Mouse (Mus musculus) cerebellum, adult 2 months (tissue): ENCODE results near the gene Med13l. TPM values are rescaled to one million over a fixed set of nuclear protein-coding genes. Genes with fewer than 3 reads are reported as not detected.
"Not testable (repeated sequence)": the region's sequence is repeated elsewhere in the genome, so short reads cannot be mapped to it uniquely, and the experiment has no call there.

Experiments used
- DNase-seq, 2 experiments: peaks; one replicate each; pipeline ENCODE4 v3.0.0; 2021
- H3K27ac ChIP-seq: fragments of 200-500 bp; 2 replicates; pipeline ENCODE4 v1.5.1; 2012; ENCODE audit warnings: low read length, control low read depth, inconsistent platforms; ENCODE audit not compliant: insufficient read depth
- H3K27me3 ChIP-seq: fragments of 200-500 bp; 2 replicates; pipeline ENCODE4 v1.6.1; 2012; ENCODE audit warnings: inconsistent platforms, mild to moderate bottlenecking, low read length, moderate library complexity; ENCODE audit not compliant: control insufficient read depth, insufficient read depth
- H3K4me1 ChIP-seq: fragments of 200-500 bp; 2 replicates; pipeline ENCODE4 v1.6.1; 2011; ENCODE audit warnings: low read length; ENCODE audit not compliant: control insufficient read depth, insufficient read depth
- H3K4me3 ChIP-seq: fragments of 200-500 bp; replicated peaks from 2 replicates; pipeline ENCODE3; 2011; ENCODE audit warnings: mild to moderate bottlenecking, low read depth, low read length, control low read depth; ENCODE audit not compliant: insufficient read depth
- CTCF ChIP-seq: fragments of 200-500 bp; IDR thresholded peaks from 2 replicates; pipeline ENCODE4 v1.5.1; 2011; ENCODE audit warnings: low read depth, mild to moderate bottlenecking, control low read depth, low read length, moderate library complexity, borderline replicate concordance; ENCODE audit not compliant: insufficient read depth
- POLR2A ChIP-seq: fragments of 200-500 bp; IDR thresholded peaks from 2 replicates; pipeline ENCODE4 v1.6.1; 2011; ENCODE audit warnings: low read length, control low read depth, borderline replicate concordance; ENCODE audit not compliant: insufficient read depth
- WGBS: fragments of 180-500 bp; shearing (Covaris S2); methylation state at CpG from one replicate; pipeline ENCODE4 v1.1.7; 2018; 5-methylcytosine and 5-hydroxymethylcytosine counted together
- polyA plus RNA-seq: library from polyadenylated mRNA; depleted of rRNA; stranded (reverse); fragments of >200 nt; gene quantifications from 2 replicates; pipeline ENCODE4 v1.2.3, GENCODE M21; 2012

Med13l gene
- polyA plus RNA-seq, 1 experiment: 22.7 TPM

DNA sequence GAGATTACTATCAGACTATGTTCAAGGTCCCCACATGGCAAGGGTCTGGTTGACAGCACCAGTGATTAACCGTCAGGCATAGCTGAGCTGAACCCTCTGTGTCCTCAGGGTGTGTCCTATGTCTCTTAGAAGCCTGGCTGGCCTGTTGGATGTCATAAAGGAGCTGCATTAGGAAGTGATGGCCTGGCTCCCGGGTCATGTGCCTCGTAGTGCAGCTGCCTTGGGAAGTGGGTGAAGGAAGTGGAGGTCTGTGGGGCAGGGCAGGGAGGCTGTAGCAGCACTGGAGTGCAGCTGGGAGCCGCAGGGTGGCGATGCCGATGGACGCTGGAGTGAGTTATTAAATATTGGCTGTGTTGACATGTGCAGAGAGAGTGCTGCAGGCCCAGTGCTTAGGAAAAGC, 90.3 kb downstream of the Med13l start:
- no peak overlapping the region for H3K27ac ChIP-seq
- TF ChIP-seq POLR2A (no peak), CTCF (no peak)
- H3K27me3 ChIP-seq: no peaks in the 10 kb centered on the region
- H3K4me3 ChIP-seq: no peak overlapping the region
- H3K4me1 ChIP-seq: peaks cover 36% of the 10 kb centered on the region
- 63% methylated on average over 7 of the region's 7 CpGs for WGBS
- no peak for DNase-seq

DNA sequence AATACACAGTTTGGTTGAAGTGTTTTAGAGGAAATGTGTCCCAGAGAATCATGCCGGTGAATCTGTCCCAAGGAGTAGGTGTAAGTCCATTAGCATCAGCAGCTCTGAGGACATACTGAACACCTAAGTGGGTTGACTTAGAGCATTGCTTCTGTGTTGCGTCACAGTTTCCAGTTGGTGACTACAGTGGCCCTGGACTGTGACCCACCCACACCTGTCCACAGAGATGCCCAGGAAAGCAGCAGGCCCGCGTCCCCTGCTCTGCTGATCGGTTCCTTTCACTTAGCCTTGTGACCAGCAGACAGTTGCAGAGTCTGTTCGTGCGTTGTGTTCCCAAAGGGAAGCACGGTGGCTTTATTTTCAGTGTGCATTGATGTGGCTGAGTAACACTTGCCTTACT, 92.1 kb downstream of the Med13l start:
- TF ChIP-seq CTCF: no peak
- no peak for TF ChIP-seq POLR2A
- DNase-seq: no peak
- 84% methylated on average over 8 of the region's 8 CpGs for WGBS
- Histone ChIP-seq H3K27ac (no peak overlapping the region), H3K4me1 (peaks cover 28% of the 10 kb centered on the region), H3K27me3 (no peaks in the 10 kb centered on the region), H3K4me3 (no peak overlapping the region)

DNA sequence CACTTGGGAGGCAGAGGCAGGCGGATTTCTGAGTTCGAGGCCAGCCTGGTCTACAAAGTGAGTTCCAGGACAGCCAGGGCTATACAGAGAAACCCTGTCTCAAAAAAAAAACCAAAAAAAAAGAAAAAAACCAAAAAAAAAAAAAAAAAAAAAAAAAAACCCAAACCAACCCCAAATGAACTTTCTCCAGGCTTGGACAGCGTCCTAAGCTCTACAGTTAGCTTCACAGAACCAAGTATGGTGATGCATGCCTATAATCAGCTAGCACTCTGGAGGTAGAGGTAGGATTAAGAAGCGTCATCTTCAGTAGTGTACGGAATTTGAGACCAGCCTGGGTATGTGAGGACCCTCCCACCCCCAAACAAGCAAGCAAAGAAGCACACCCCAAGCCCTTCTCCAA, 92.6 kb downstream of the Med13l start:
- H3K4me3 ChIP-seq, H3K27ac ChIP-seq, H3K27me3 ChIP-seq, DNase-seq: not testable (repeated sequence)
- H3K4me1 ChIP-seq: peaks cover 24% of the 10 kb centered on the region
- WGBS: 99% methylated on average over 5 of the region's 5 CpGs

DNA sequence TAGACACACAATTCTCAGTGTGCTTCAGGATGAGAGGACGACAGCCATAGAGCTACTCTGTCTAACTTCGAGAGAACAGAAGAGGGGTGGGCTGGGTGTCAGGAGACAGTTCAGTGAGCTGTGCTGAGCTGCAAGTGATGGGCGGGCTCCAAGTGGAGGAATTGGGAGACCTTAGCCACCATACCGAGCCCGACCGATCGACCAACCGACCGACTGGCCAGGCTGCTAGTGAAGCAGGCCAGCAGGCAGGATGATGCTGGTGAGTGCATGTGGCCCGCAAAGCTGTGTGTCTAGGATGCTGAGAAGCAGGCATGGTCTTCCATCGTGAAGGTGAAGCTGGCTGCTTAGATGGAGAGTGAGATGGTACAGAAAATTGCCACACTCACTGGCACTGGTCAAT, 94.1 kb downstream of the Med13l start:
- WGBS: 25% methylated on average over 11 of the region's 11 CpGs
- H3K27ac ChIP-seq: no peak overlapping the region

DNA sequence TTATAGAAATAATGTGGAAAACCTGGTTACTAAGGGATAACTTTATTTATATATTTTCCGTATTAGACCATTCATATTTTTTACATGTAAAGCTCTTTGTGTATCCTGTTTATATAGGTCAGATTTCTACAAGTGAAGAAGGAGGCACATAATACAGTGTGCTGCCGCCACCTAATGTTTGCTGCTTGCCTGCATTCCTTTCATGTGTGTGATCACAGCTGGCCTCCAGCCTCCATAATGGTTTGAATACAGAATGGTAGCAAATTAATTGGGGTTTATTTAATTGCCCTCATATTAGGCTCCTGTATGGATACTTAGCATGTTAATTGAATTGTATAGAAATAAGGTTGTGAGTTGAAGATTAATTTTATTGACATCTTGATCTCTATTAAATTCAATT, 94.5 kb downstream of the Med13l start:
- peaks cover 23% of the 10 kb centered on the region for H3K4me1 ChIP-seq
- H3K4me3 ChIP-seq: no peak overlapping the region
- no peak overlapping the region for H3K27ac ChIP-seq
- WGBS: 24% methylated on average over 2 of the region's 2 CpGs
- peak; percentile 63 to 64 for DNase-seq
- TF ChIP-seq CTCF: peak; percentile 64; the same call in 1 of the 2 replicates
- no peak for TF ChIP-seq POLR2A
- H3K27me3 ChIP-seq: no peaks in the 10 kb centered on the region

More for the DNA sequence above, 94.1 kb downstream of the Med13l start:
- Histone ChIP-seq H3K4me1 (peaks cover 22% of the 10 kb centered on the region), H3K27me3 (no peaks in the 10 kb centered on the region), H3K4me3 (no peak overlapping the region)
- TF ChIP-seq POLR2A: no peak
- no peak for TF ChIP-seq CTCF
- no peak for DNase-seq

DNA sequence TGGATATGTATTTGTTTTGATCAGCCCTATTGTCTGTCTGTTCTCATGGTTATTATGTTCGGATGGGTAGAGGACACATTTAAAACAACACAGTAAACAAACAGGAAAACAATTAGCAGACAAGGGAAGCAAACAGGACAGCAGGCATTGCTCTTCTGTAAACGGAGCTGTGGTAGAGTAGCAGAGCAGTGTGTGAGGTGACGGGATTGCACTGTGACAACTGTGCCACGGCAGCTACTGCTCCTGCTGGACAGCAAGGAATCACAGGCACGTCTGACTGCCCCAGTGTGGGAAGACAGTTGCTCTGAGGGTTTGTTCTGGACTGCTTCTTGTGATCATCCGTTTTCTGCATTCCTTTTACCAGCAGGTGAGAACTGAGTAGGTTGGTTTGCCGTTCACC, 94.9 kb downstream of the Med13l start:
- DNase-seq: no peak
- Histone ChIP-seq H3K27me3 (no peaks in the 10 kb centered on the region), H3K27ac (no peak overlapping the region), H3K4me1 (peaks cover 27% of the 10 kb centered on the region), H3K4me3 (no peak overlapping the region)
- WGBS: 37% methylated on average over 7 of the region's 7 CpGs
- TF ChIP-seq POLR2A: no peak
- 0 out of 2 replicates have a peak, but pooled peaks have one; percentile 8 for TF ChIP-seq CTCF

DNA sequence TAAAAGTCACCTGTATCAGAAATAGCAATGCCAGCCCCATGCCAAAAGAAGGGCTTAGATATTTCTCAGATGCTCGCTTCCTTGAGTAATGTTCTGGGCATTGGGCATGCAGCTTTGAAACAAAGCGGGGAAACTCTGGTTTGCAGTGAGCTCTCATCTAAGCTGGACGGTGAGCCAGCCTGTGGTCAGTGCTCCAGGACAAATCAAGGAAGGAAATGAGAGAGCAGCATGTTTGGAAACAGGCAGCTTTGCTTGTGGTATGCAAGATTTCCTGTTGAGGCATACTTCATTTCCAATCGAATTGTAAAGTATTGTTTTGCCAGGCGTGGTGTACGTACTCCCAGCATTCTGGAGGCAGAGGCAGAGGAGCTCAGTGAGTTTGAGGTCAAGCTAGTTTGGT, 95.5 kb downstream of the Med13l start:
- Histone ChIP-seq H3K27me3 (no peaks in the 10 kb centered on the region), H3K4me3 (no peak overlapping the region), H3K4me1 (peaks cover 28% of the 10 kb centered on the region), H3K27ac (no peak overlapping the region)
- WGBS: 67% methylated on average over 6 of the region's 6 CpGs
- TF ChIP-seq POLR2A (no peak), CTCF (no peak)
- DNase-seq: no peak

DNA sequence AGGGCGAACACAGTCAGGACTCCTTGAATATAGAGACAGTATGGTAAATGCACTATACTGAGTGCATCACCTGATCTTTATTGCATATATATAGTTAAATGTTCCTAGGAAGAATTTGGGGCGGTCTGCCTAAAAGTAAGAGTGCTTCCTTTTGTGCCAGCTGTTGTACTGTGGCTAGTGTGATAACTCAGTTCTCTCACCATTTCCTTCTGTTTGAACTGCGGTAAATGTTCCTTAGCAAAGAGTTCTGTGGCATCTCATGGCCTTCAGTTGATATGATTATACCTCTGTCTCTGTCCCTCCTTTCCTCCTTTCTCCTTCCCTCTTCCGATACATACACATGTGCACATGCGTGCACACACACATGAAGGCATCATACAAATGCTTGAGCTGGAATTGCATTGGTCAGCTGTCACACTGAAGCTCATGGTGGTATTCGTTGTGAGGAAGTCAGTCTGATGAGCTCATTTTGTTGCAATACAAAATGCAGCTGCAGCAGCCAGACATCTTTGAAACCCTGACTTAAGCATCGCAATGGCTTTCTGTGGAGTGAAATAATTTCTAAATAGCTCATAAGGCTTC, 97.9 kb downstream of the Med13l start:
- Histone ChIP-seq H3K27ac (no peak overlapping the region), H3K4me3 (no peak overlapping the region), H3K4me1 (peaks cover 30% of the 10 kb centered on the region), H3K27me3 (no peaks in the 10 kb centered on the region)
- no peak for TF ChIP-seq CTCF
- TF ChIP-seq POLR2A: no peak
- DNase-seq: no peak
- 90% methylated on average over 7 of the region's 7 CpGs for WGBS
